ENCODE assay signal across 31 mouse cellular contexts in the genomic region with DNA sequence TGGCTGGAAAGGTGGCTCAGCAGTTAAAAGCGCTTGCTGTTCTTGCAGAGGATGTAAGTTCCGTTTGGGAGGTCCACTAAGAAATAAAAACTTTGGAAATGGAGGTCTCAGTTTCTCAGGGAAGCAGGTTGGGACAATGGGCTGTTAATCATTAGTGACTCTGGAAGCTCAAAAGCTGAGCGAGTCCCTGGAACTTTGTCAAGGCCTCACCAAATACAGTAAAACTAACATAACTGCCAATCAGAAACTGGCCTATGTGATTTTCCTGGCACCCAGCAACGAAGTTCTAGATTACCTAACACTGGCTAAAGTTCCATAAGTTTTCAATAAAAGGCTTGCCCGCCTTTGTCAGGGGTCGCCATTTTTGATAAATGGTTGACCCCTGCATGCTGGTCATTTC. TPM values are rescaled to one million over a fixed set of nuclear protein-coding genes. Genes with fewer than 3 reads are reported as not detected.
DNase-seq lines count a peak whose midpoint lies in the region; ATAC-seq lines count a peak whose summit lies in the region.
"Had no signal": no experiment of that assay in that cellular context is flagged by ENCODE, and none has a peak within 500 bp of the region (broad histone marks: within the 10 kb centered on the region; RNA-seq: fewer than 3 reads in every experiment).

No protein-coding gene starts in this region.

- peak; percentile 56 for DNase-seq in heart, adult 11 months
- DNase-seq in heart, postnatal 10 days: no peak
- peak; percentile 40 to 46 for DNase-seq in kidney, adult 8-10 months
- DNase-seq in liver, embryonic 11.5 days (ENCODE audit: low spot score): no peak
- DNase-seq: adrenal gland, adult 8-10 months; cerebellum, adult 11 months; cerebellum, adult 8-10 months; cerebellum, postnatal 14 days; embryo, embryonic 11 days; gastrocnemius, postnatal 14 days; heart, postnatal 36 days had no signal

- intact Hi-C loops in heart, postnatal 10 days (cut with DNase I): no loop called here

- H3K4me3 ChIP-seq in kidney, embryonic 16.5 days (ENCODE audit: low read length): no peak overlapping the region
- no peak overlapping the region for H3K4me3 ChIP-seq in liver, embryonic 15.5 days (replicated peaks)
- H3K4me3 ChIP-seq in liver, embryonic 11.5 days (ENCODE audit: low read depth, low read length): no peak overlapping the region
- H3K4me3 ChIP-seq: embryonic facial prominence, embryonic 15.5 days; erythroblast, embryonic 14.5 days; forebrain, embryonic 10.5 days; heart, embryonic 12.5 days; hindbrain, embryonic 15.5 days had no signal

- H3K9me3 ChIP-seq in kidney, embryonic 16.5 days (ENCODE audit: low read length): no peaks in the 10 kb centered on the region
- no peaks in the 10 kb centered on the region for H3K9me3 ChIP-seq in liver, embryonic 15.5 days (replicated peaks)
- no peaks in the 10 kb centered on the region for H3K9me3 ChIP-seq in liver, embryonic 11.5 days (ENCODE audit: control insufficient read depth, low read length)
- H3K9me3 ChIP-seq: embryonic facial prominence, embryonic 15.5 days; forebrain, embryonic 10.5 days; heart, embryonic 12.5 days; hindbrain, embryonic 15.5 days had no signal

- no peak overlapping the region for H3K9ac ChIP-seq in kidney, embryonic 16.5 days (replicated peaks; ENCODE audit: low read length)
- H3K9ac ChIP-seq in liver, embryonic 15.5 days: no peak overlapping the region
- H3K9ac ChIP-seq in liver, embryonic 11.5 days (ENCODE audit: low read depth, low read length): no peak overlapping the region
- H3K9ac ChIP-seq: embryonic facial prominence, embryonic 15.5 days; heart, embryonic 12.5 days; hindbrain, embryonic 15.5 days had no signal

- H3K36me3 ChIP-seq in kidney, embryonic 16.5 days (ENCODE audit: insufficient read depth, low read length): no peaks in the 10 kb centered on the region
- H3K36me3 ChIP-seq in liver, embryonic 15.5 days (replicated peaks): no peaks in the 10 kb centered on the region
- H3K36me3 ChIP-seq in liver, embryonic 11.5 days (ENCODE audit: control insufficient read depth, insufficient read depth, low read length): no peaks in the 10 kb centered on the region
- H3K36me3 ChIP-seq: embryonic facial prominence, embryonic 15.5 days; forebrain, embryonic 10.5 days; heart, embryonic 12.5 days; hindbrain, embryonic 15.5 days had no signal

- no peaks in the 10 kb centered on the region for H3K27me3 ChIP-seq in kidney, embryonic 16.5 days (ENCODE audit: insufficient read depth, low read length)
- H3K27me3 ChIP-seq in liver, embryonic 15.5 days: no peaks in the 10 kb centered on the region
- no peaks in the 10 kb centered on the region; the same call in 1 of the 2 replicates for H3K27me3 ChIP-seq in liver, embryonic 11.5 days (replicated peaks; ENCODE audit: control insufficient read depth, insufficient read depth, low read length)
- H3K27me3 ChIP-seq: embryonic facial prominence, embryonic 15.5 days; hindbrain, embryonic 15.5 days had no signal

- 60% methylated on average over 6 of the region's 6 CpGs for WGBS in kidney, embryonic 16.5 days
- WGBS in liver, embryonic 15.5 days (ENCODE audit: insufficient replicate concordance): 55% methylated on average over 6 of the region's 6 CpGs
- 70% methylated on average over 6 of the region's 6 CpGs for WGBS in liver, embryonic 11.5 days

- H3K4me1 ChIP-seq in kidney, embryonic 16.5 days (ENCODE audit: insufficient read depth, low read length): no peaks in the 10 kb centered on the region; the same call in 1 of the 2 replicates
- H3K4me1 ChIP-seq in liver, embryonic 15.5 days (replicated peaks): 0 out of 2 replicates have a peak, but pooled peaks cover 9% of the 10 kb centered on the region
- no peaks in the 10 kb centered on the region for H3K4me1 ChIP-seq in liver, embryonic 11.5 days (replicated peaks; ENCODE audit: control insufficient read depth, insufficient read depth, low read length)
- H3K4me1 ChIP-seq: embryonic facial prominence, embryonic 15.5 days; hindbrain, embryonic 15.5 days had no signal

- H3K27ac ChIP-seq in kidney, embryonic 16.5 days (ENCODE audit: low read length): no peak overlapping the region
- H3K27ac ChIP-seq in liver, embryonic 15.5 days (replicated peaks): 0 out of 2 replicates have a peak overlapping the region, but pooled peaks have one; percentile 19
- H3K27ac ChIP-seq in liver, embryonic 11.5 days (ENCODE audit: low read depth, low read length): no peak overlapping the region; the same call in 1 of the 2 replicates
- H3K27ac ChIP-seq: embryonic facial prominence, embryonic 15.5 days; forebrain, embryonic 10.5 days; hindbrain, embryonic 15.5 days had no signal

- no peak overlapping the region for H3K4me2 ChIP-seq in kidney, embryonic 16.5 days (replicated peaks; ENCODE audit: low read depth, low read length)
- no peak overlapping the region for H3K4me2 ChIP-seq in liver, embryonic 15.5 days
- no peak overlapping the region for H3K4me2 ChIP-seq in liver, embryonic 11.5 days
- H3K4me2 ChIP-seq: embryonic facial prominence, embryonic 15.5 days; heart, embryonic 12.5 days; hindbrain, embryonic 15.5 days had no signal

- no peak for ATAC-seq in kidney, embryonic 16.5 days (ENCODE audit: low FRiP score, low TSS enrichment)
- no peak for ATAC-seq in liver, embryonic 15.5 days (ENCODE audit: insufficient read depth)
- no peak for ATAC-seq in liver, embryonic 11.5 days (replicated peaks; ENCODE audit: low FRiP score)
- ATAC-seq in frontal cortex, adult (ENCODE audit: low TSS enrichment): no peak
- ATAC-seq: activated CD4-positive, CD25-positive, alpha-beta regulatory T cell, adult 4 months; forebrain, embryonic 14.5 days; Patski had no signal

RNA-seq across cellular contexts. Expression of a gene that starts 12.6 kb away (rescaled TPM):
- not detected for total RNA-seq in heart, postnatal 10 days (2021)
- 0.06 TPM in 1 of 2 replicates, not detected in the other for polyA plus RNA-seq in kidney, embryonic 16.5 days (2015; fragmentation: Nextera tagmentation; extraction: Ambion mirVana)
- polyA plus RNA-seq in liver, embryonic 15.5 days (2015; fragmentation: Nextera tagmentation; extraction: Ambion mirVana): not detected in 2 replicates
- not detected in 2 replicates for polyA plus RNA-seq in liver, embryonic 11.5 days (2014; fragmentation: Nextera tagmentation; extraction: Ambion mirVana)
- total RNA-seq: adrenal gland, adult 8-10 months; adrenal gland, postnatal 4 days; common myeloid progenitor, adult 5-6 weeks; gastrocnemius, postnatal 14 days; heart, adult 8-10 months; heart, postnatal 36 days; MEL had no signal
- polyA plus RNA-seq: activated CD4-positive, CD25-positive, alpha-beta regulatory T cell, adult 4 months; brain, embryonic 14.5 days; C2C12; embryonic facial prominence, embryonic 11.5 days; embryonic facial prominence, embryonic 15.5 days; erythroblast, embryonic 14.5 days; forebrain, embryonic 10.5 days; forebrain, embryonic 14.5 days; heart, embryonic 12.5 days; heart, embryonic 16.5 days; hindbrain, embryonic 11.5 days; hindbrain, embryonic 15.5 days; Patski had no signal

RNA-seq across cellular contexts. Expression of a gene that starts 14.2 kb away (rescaled TPM):
- total RNA-seq in heart, postnatal 10 days (2021): 10 to 100 TPM; 28.0 to 28.6 TPM
- polyA plus RNA-seq in kidney, embryonic 16.5 days (2015; fragmentation: Nextera tagmentation; extraction: Ambion mirVana): 67.0 and 85.6 TPM in 2 replicates
- 29.7 and 31.2 TPM in 2 replicates for polyA plus RNA-seq in liver, embryonic 15.5 days (2015; fragmentation: Nextera tagmentation; extraction: Ambion mirVana)
- polyA plus RNA-seq in liver, embryonic 11.5 days (2014; fragmentation: Nextera tagmentation; extraction: Ambion mirVana): 58.6 and 65.9 TPM in 2 replicates

Comparison
In these comparisons a context has a peak if more than half of its experiments do, and no peak if none do; other contexts are left out.
1. DNase-seq: peak in heart, adult 11 months (single experiment) and kidney, adult 8-10 months (2 of 2); none in heart, postnatal 10 days (0 of 2) and liver, embryonic 11.5 days (single experiment).